Mouse (Mus musculus) ZHBTc4 (cell line): ENCODE measurements around the gene Traf3.
A peak's percentile ranks its signal among the peaks of the same experiment; 100 is the strongest.

Experiments
- DNase-seq: peaks from one replicate; pipeline ENCODE4 v3.0.0-alpha.2; 2011; ENCODE audit warnings: low read depth, low spot score

The Traf3 gene

DNA sequence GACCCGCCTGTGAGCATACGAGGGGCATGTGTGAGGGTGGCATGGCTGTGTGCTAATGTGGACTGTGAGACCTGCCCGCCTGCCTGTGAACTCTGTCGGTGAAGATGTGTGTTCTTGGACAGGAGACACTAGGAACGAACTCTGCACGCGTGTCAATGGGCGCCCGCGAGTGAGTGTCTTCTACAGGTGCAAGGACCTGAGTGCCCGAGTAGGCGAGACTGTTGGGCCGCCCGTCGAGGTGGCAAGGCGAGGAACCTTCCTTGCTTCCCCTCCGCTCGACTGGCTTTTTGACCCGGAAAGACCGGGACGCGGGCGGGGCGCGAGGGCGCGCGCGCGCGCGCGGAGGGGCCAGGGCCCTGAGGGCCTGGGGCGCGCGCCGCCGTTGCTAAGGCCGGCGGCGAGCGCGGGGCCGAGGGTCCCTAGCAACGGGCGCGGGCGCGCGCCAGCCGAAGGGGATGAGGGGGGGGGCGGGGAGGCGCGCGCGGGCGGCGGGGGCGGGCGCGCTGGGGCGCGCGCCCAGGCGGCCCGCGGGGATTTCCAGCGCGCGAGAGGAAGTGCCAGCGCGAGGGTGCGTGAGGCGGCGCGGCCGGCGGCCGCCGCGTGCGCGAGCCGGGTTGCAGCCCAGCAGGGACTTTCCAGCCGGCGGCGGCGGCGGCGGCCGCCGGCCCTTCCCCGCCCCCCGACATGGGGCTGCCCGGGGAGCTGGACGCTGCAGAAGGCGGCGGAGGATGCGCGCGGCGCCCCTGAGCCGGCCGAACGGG is at the start of gene Traf3:
TSS of gene Traf3 (plus strand) at position 540 of the 761 bp plus-strand sequence.
- peak; percentile 93 for DNase-seq

GRCm38 (mm10) chr12:111119506-111120085 is 46.6 kb upstream of the Traf3 start:
- no peak for DNase-seq

- no peak for DNase-seq
Observed at GRCm38 (mm10) chr12:111120976-111121645, 45.1 kb upstream of the Traf3 start.

GRCm38 (mm10) chr12:111122332-111122852 is 43.8 kb upstream of the Traf3 start:
- DNase-seq: peak; percentile 87

DNA sequence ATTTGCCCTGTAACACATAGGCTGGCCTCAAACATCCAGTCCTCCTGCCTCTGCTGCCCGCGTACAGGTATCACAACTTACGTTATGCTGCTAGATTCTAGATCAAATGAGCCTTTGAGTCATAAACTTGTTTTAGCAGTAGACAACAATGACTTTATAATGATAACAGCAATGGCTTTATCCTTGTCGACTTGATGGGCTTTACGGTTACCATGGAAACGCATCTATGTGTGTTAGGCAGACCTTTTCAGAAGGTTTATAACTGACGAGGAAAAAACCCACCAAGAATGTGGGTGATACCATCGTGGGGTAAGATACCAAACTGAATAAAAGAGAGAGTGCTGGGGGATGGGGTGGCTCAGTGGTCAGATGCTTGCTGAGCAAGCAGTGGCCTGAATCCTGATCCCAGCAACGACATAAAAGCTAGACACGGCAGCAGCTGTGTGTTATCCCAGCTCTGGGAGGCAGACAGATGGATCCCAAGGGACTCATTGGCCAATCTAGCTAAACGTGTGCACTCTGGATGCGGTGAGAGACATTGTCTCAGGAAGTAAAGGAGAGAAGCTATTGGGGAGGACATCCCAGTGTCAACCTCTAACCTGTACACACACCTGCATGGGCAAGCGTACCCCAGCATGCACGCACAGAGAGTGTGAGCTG is 41.4 kb upstream of the Traf3 start:
- DNase-seq: no peak

DNA sequence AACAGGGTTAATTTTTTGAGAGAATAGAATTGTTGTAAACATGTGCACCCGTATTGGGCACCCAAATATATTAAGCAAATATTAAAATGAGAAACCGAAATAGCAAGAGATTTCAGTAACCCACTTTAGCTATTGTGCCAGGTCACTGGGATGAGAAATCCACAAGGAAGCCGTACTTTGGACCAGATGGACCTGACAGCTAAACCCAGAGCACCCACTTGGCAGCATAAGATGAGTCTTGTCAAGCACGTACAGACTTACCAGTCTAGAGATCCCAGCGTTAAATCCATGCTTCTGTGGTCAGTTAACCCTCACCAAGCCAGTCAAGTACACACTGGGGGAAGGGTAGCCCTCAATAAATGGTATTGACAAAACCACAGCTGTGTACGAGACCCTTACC is 40.5 kb upstream of the Traf3 start:
- no peak for DNase-seq

GRCm38 (mm10) chr12:111134169-111134568 is 32.0 kb upstream of the Traf3 start:
- no peak for DNase-seq

DNA sequence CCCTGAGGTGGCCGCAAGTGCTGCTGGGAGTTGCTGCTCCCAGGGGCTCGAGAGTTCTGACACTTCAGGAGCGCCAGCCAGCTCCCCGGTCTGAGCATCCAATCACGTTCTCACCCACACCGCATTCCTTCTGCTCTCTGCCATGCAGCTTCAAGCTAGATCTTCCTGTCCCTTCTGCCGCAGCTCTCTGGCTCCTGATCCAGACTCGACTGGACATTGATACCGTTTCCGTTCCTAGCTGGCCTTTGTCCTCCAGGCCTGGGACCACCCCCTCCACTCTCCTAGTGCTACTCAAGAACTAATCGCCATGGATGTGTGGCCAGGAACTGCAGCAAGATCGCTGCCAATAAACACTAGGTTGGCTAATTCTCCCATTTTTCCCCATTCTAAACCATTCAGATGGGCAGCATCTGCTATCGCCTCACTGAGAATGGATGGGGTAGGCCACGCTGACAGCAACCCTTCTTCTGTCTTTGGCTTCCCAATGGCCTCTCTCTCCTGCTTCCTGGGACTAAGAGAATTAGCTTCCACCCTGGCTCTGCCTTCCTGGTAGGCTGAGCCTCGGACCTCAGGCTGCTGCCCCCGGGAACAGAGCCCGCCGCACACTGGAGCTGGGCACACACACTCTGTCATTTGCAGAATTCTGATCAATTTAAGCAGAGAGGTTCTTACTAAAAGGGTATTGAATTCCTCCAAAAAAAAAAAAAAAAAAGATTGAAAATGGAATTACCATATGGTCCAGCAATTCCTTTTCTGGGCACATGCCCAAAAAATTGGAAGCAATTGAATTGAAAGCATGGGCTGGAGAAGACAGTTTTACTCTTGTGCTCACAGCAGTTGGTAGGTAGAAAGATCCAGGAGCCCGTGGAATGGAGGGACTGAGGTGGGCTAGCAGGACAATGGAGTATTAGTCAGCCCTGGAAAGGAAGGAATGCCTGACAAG is 31.1 kb upstream of the Traf3 start:
- DNase-seq: no peak

DNA sequence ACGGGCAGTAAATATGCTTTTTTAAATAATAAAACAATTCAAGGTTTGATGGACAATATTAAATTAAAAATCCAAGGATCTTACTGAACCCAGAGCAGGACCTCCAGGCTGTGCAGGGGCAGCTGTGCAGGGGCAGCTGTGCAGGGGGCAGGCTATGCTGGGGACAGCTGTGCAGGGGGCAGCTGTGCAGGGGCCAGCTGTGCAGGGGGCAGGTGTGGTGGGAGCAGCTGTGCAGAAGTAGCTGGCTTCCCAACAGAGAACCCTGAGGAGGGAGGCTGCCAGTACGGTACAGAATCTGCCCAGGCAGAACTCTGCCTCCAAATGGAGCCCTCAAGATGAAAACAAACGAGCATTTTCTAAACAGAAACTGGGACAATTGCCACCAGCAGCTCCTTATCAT is 30.2 kb upstream of the Traf3 start:
- no peak for DNase-seq

DNA sequence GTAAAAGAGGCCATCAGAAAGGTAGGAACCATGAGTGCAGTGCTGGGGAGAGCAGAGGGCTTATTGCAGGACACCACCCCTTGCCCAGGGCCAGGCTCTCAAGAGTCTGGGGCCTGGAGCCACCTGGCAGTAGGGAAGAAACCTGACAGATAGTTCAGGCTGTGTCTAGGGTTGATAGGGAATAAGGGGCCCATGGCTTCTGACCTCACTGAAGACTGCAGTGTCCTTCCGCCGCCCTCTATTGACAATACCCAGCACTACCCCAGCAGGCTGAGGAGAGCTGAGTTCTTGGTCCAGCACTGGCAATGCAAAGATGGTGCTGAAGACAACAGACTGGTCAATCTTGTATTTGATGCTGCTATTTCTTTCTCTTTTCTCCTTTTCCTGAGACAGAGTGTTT is 29.1 kb upstream of the Traf3 start:
- DNase-seq: no peak

DNA sequence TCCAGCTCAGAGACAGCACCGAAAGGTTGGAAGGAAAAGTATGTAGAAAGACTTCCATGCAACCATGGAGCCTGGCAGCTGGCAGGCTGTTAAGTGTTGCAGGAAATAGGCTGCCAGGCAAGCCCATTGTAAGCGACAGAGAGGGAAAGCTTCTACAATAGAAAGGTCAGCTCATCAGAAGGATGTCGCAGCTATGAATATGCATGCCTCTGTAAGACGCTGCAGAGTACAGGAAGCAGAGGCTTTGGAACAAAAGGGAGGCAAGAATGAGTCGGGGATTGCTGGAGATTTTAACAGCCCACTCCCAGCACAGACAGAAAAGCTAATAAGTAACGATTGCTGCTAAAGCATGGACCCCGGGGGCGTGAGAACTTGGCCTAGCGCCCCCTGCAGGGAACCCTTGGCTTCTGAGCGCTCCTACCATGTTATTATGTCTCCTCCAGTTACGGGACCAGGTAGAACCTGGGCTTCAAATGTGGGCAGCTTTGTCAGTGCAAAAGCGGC is 23.1 kb upstream of the Traf3 start:
- DNase-seq: peak; percentile 93

GRCm38 (mm10) chr12:111143509-111144063 is 22.6 kb upstream of the Traf3 start:
- DNase-seq: no peak

GRCm38 (mm10) chr12:111144598-111144997 is 21.6 kb upstream of the Traf3 start:
- DNase-seq: no peak

- DNase-seq: no peak
Observed at GRCm38 (mm10) chr12:111145269-111145668, 20.9 kb upstream of the Traf3 start.

GRCm38 (mm10) chr12:111149495-111150235 is 16.5 kb upstream of the Traf3 start:
- no peak for DNase-seq

GRCm38 (mm10) chr12:111150236-111150596 is 16.0 kb upstream of the Traf3 start:
- DNase-seq: peak; percentile 67

- DNase-seq: no peak
Observed at GRCm38 (mm10) chr12:111151422-111152156, 14.6 kb upstream of the Traf3 start.

DNA sequence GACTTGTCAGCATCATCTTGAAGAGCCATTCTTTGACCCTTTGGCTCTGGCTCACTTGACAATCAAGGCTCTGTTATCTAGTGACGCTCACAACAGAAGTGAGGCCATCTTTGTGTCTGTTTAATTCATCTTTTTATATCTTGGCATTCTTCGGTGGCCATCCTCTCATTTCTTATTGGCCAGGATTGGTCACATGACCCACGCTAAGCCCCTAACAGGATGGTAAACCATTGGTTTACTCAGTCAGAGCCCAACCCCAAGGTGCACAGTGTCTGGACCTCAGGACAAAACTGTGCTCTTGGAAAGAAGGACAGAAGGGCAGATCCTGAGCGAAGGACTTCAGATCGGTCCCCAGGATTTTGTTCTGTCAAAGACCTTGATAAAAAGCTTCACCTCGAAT is 13.6 kb upstream of the Traf3 start:
- no peak for DNase-seq
